ENCODE assay signal across 16 mouse cellular contexts in genomic region chr10:108867202-108867601, GRCm38 (mm10).
DNase-seq lines count a peak whose midpoint lies in the region; ATAC-seq lines count a peak whose summit lies in the region.
"Had no signal": no experiment of that assay in that cellular context is flagged by ENCODE, and none has a peak within 500 bp of the region (broad histone marks: within the 10 kb centered on the region; RNA-seq: fewer than 3 reads in every experiment).

No protein-coding gene starts in this region.

- no peak overlapping the region for H3K4me2 ChIP-seq in embryonic facial prominence, embryonic 14.5 days (ENCODE audit: low read depth, low read length)
- H3K4me2 ChIP-seq in kidney, embryonic 14.5 days (replicated peaks; ENCODE audit: low read depth, low read length), result no peak overlapping the region
- H3K4me2 ChIP-seq: embryonic facial prominence, embryonic 13.5 days; forebrain, embryonic 13.5 days; hindbrain, embryonic 13.5 days; liver, embryonic 15.5 days had no signal

- no peak overlapping the region for H3K27ac ChIP-seq in embryonic facial prominence, embryonic 14.5 days (replicated peaks; ENCODE audit: low read depth, low read length)
- no peak overlapping the region for H3K27ac ChIP-seq in embryonic facial prominence, embryonic 10.5 days (replicated peaks)
- H3K27ac ChIP-seq in kidney, embryonic 14.5 days (ENCODE audit: low read depth, low read length), result no peak overlapping the region
- H3K27ac ChIP-seq: embryonic facial prominence, embryonic 13.5 days; forebrain, embryonic 13.5 days; hindbrain, embryonic 13.5 days; kidney, postnatal 0 days; liver, embryonic 15.5 days had no signal

- ATAC-seq in embryonic facial prominence, embryonic 14.5 days (ENCODE audit: low read depth), result no peak
- no peak for ATAC-seq in kidney, embryonic 14.5 days (ENCODE audit: low FRiP score, low TSS enrichment)
- ATAC-seq: forebrain, embryonic 13.5 days had no signal

- no peaks in the 10 kb centered on the region for H3K4me1 ChIP-seq in embryonic facial prominence, embryonic 14.5 days (ENCODE audit: control insufficient read depth, insufficient read depth, low read length)
- H3K4me1 ChIP-seq in embryonic facial prominence, embryonic 10.5 days, result no peaks in the 10 kb centered on the region
- no peaks in the 10 kb centered on the region for H3K4me1 ChIP-seq in kidney, embryonic 14.5 days (ENCODE audit: control insufficient read depth, insufficient read depth, low read length)
- H3K4me1 ChIP-seq: embryonic facial prominence, embryonic 13.5 days; liver, embryonic 15.5 days had no signal

- WGBS in embryonic facial prominence, embryonic 14.5 days, result 67% methylated on average over 6 of the region's 6 CpGs
- 88% methylated on average over 6 of the region's 6 CpGs for WGBS in embryonic facial prominence, embryonic 10.5 days
- 64% methylated on average over 6 of the region's 6 CpGs for WGBS in kidney, embryonic 14.5 days

- H3K4me3 ChIP-seq in embryonic facial prominence, embryonic 14.5 days (ENCODE audit: low read depth, low read length), result no peak overlapping the region
- H3K4me3 ChIP-seq in embryonic facial prominence, embryonic 10.5 days, result no peak overlapping the region
- H3K4me3 ChIP-seq in kidney, embryonic 14.5 days (ENCODE audit: low read length), result no peak overlapping the region
- H3K4me3 ChIP-seq: embryonic facial prominence, embryonic 13.5 days; forebrain, embryonic 13.5 days; hindbrain, embryonic 13.5 days; liver, embryonic 15.5 days had no signal

- H3K9me3 ChIP-seq in embryonic facial prominence, embryonic 14.5 days (ENCODE audit: control insufficient read depth, low read length), result no peaks in the 10 kb centered on the region
- no peaks in the 10 kb centered on the region for H3K9me3 ChIP-seq in embryonic facial prominence, embryonic 10.5 days
- no peaks in the 10 kb centered on the region for H3K9me3 ChIP-seq in kidney, embryonic 14.5 days (ENCODE audit: control insufficient read depth, low read length)
- H3K9me3 ChIP-seq: embryonic facial prominence, embryonic 13.5 days; forebrain, embryonic 13.5 days; G1E; hindbrain, embryonic 13.5 days; liver, embryonic 15.5 days had no signal

- peak; percentile 69 for DNase-seq in embryonic facial prominence, embryonic 14.5 days (ENCODE audit: low spot score)
- no peak for DNase-seq in embryonic facial prominence, embryonic 10.5 days (ENCODE audit: low spot score)
- DNase-seq in kidney, postnatal 36 days, result peak; percentile 3 to 42
- peak; percentile 45 for DNase-seq in testis, postnatal 10 days (ENCODE audit: low spot score)
- no peak for DNase-seq in testis, postnatal 14 days (ENCODE audit: low spot score)
- peak; percentile 46 for DNase-seq in heart, postnatal 4 days
- DNase-seq in frontal cortex, postnatal 36 days (ENCODE audit: low spot score in 2 of 2), result no peak
- DNase-seq: gastrocnemius, postnatal 25 days; thymus, postnatal 4 days had no signal

- no peaks in the 10 kb centered on the region for H3K36me3 ChIP-seq in embryonic facial prominence, embryonic 14.5 days (ENCODE audit: control insufficient read depth, insufficient read depth, low read length)
- no peaks in the 10 kb centered on the region for H3K36me3 ChIP-seq in embryonic facial prominence, embryonic 10.5 days (replicated peaks)
- no peaks in the 10 kb centered on the region for H3K36me3 ChIP-seq in kidney, embryonic 14.5 days (ENCODE audit: control insufficient read depth, insufficient read depth, low read length)
- H3K36me3 ChIP-seq: embryonic facial prominence, embryonic 13.5 days; G1E; hindbrain, embryonic 13.5 days; liver, embryonic 15.5 days had no signal

- no peaks in the 10 kb centered on the region for H3K27me3 ChIP-seq in embryonic facial prominence, embryonic 14.5 days (replicated peaks; ENCODE audit: control insufficient read depth, insufficient read depth, low read length)
- H3K27me3 ChIP-seq in embryonic facial prominence, embryonic 10.5 days (replicated peaks; ENCODE audit: low read depth, poor library complexity, severe bottlenecking), result no peaks in the 10 kb centered on the region
- no peaks in the 10 kb centered on the region for H3K27me3 ChIP-seq in kidney, embryonic 14.5 days (ENCODE audit: control insufficient read depth, insufficient read depth, low read length)
- H3K27me3 ChIP-seq: embryonic facial prominence, embryonic 13.5 days; forebrain, embryonic 13.5 days; hindbrain, embryonic 13.5 days; liver, embryonic 15.5 days had no signal

- no peak overlapping the region for H3K9ac ChIP-seq in embryonic facial prominence, embryonic 14.5 days (ENCODE audit: low read depth, low read length)
- no peak overlapping the region for H3K9ac ChIP-seq in kidney, embryonic 14.5 days (ENCODE audit: low read depth, low read length)
- H3K9ac ChIP-seq: embryonic facial prominence, embryonic 13.5 days; forebrain, embryonic 13.5 days; hindbrain, embryonic 13.5 days; liver, embryonic 15.5 days had no signal

Comparison
In these comparisons a context has a peak if more than half of its experiments do, and no peak if none do; other contexts are left out.
1. DNase-seq: peak in embryonic facial prominence, embryonic 14.5 days (single experiment), kidney, postnatal 36 days (2 of 2), testis, postnatal 10 days (single experiment) and heart, postnatal 4 days (single experiment); none in embryonic facial prominence, embryonic 10.5 days (single experiment), testis, postnatal 14 days (single experiment) and frontal cortex, postnatal 36 days (0 of 2).